Mouse (Mus musculus): Measurements from ENCODE around the gene Cycs. TPM values are rescaled to one million over a fixed set of nuclear protein-coding genes. Genes with fewer than 3 reads are reported as not detected.
"Not testable (repeated sequence)": the region's sequence is repeated elsewhere in the genome, so short reads cannot be mapped to it uniquely, and the experiment has no call there.

The Cycs gene
- polyA plus RNA-seq, 1 experiment from 2014 or later = 66.0 TPM

GRCm38 (mm10) chr6:50571661-50572060, 5.3 kb upstream of the Cycs start:
- no peak for ATAC-seq
- Histone ChIP-seq H3K4me2 (replicated peaks) (no peak overlapping the region), H3K9ac (replicated peaks) (no peak overlapping the region), H3K27me3 (no peaks in the 10 kb centered on the region), H3K4me3 (replicated peaks) (no peak overlapping the region), H3K36me3 (no peaks in the 10 kb centered on the region), H3K4me1 (replicated peaks) (peaks cover 6% of the 10 kb centered on the region), H3K9me3 (no peaks in the 10 kb centered on the region), H3K27ac (no peak overlapping the region)
- 89% methylated on average over 1 of the region's 1 CpGs for WGBS

- H3K27me3 ChIP-seq = no peaks in the 10 kb centered on the region
- no peak for ATAC-seq
- peak overlapping the region; percentile 87 for H3K4me3 ChIP-seq (replicated peaks)
- H3K9ac ChIP-seq (replicated peaks) = peak overlapping the region; percentile 91
- no peaks in the 10 kb centered on the region for H3K9me3 ChIP-seq
- H3K4me1 ChIP-seq (replicated peaks) = peaks cover 13% of the 10 kb centered on the region
- H3K36me3 ChIP-seq = peaks cover 11% of the 10 kb centered on the region
- H3K27ac ChIP-seq = peak overlapping the region; percentile 87
- 11% methylated on average over 6 of the region's 6 CpGs for WGBS
- peak overlapping the region; percentile 91 for H3K4me2 ChIP-seq (replicated peaks)
Measured at GRCm38 (mm10) chr6:50566997-50567255, 588 bp upstream of the Cycs start.

- H3K9me3 ChIP-seq = no peaks in the 10 kb centered on the region
- no peak overlapping the region for H3K27ac ChIP-seq
- no peak overlapping the region for H3K4me3 ChIP-seq (replicated peaks)
- ATAC-seq = no peak
- peaks cover 11% of the 10 kb centered on the region for H3K36me3 ChIP-seq
- no peak overlapping the region for H3K9ac ChIP-seq (replicated peaks)
- WGBS = 97% methylated on average over 3 of the region's 3 CpGs
- H3K27me3 ChIP-seq = no peaks in the 10 kb centered on the region
- H3K4me1 ChIP-seq (replicated peaks) = peaks cover 13% of the 10 kb centered on the region
- no peak overlapping the region for H3K4me2 ChIP-seq (replicated peaks)
Measured at GRCm38 (mm10) chr6:50563651-50564050, 2.7 kb downstream of the Cycs start.

DNA sequence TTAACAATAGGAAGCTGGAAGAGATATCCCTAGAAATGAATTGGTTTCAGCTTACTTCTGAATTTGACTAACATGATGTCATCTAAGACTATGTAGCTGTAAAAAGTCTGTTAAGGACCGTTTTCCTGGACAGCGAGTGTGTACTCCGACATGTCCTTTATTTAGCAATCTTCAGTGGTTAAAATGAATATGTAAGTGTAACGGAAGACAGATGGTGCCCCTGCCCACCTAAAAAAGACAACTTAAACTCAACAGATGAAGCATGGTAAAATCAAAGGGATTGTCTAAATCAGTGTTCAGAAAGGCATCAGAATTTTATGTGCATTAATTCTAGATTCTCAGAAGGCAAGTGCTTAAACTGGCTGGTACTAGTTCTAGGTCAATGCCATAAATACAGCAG, 3.9 kb downstream of the Cycs start:
- Histone ChIP-seq H3K9me3 (no peaks in the 10 kb centered on the region), H3K4me2 (replicated peaks) (no peak overlapping the region), H3K4me3 (replicated peaks) (no peak overlapping the region), H3K27me3 (no peaks in the 10 kb centered on the region), H3K9ac (replicated peaks) (no peak overlapping the region), H3K4me1 (replicated peaks) (peaks cover 13% of the 10 kb centered on the region), H3K27ac (no peak overlapping the region), H3K36me3 (peaks cover 11% of the 10 kb centered on the region)
- ATAC-seq = no peak
- 92% methylated on average over 4 of the region's 4 CpGs for WGBS

DNA sequence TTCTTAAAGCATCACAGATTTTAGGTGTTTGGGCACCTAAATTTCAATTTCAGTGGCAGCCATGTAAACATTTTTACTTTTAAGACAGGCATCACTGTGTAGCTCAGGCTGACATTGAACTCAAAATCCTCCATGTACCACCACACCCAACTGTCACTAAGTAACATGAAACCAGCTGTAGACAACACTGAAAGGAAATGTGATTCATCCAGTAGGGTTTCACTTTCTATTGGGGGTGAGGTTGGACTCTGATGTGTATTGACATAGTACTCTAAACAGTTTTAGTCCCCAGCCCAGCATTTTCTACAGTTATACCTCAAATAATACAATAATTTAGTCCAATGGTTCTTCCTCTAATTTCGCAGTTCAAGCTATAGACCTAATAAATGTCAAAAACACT, 5.6 kb downstream of the Cycs start:
- Histone ChIP-seq H3K9ac (replicated peaks) (no peak overlapping the region), H3K4me1 (replicated peaks) (peaks cover 6% of the 10 kb centered on the region), H3K4me2 (replicated peaks) (no peak overlapping the region), H3K27me3 (no peaks in the 10 kb centered on the region), H3K9me3 (no peaks in the 10 kb centered on the region), H3K4me3 (replicated peaks) (no peak overlapping the region), H3K36me3 (peaks cover 11% of the 10 kb centered on the region), H3K27ac (no peak overlapping the region)
- 97% methylated on average over 1 of the region's 1 CpGs for WGBS
- ATAC-seq = no peak

DNA sequence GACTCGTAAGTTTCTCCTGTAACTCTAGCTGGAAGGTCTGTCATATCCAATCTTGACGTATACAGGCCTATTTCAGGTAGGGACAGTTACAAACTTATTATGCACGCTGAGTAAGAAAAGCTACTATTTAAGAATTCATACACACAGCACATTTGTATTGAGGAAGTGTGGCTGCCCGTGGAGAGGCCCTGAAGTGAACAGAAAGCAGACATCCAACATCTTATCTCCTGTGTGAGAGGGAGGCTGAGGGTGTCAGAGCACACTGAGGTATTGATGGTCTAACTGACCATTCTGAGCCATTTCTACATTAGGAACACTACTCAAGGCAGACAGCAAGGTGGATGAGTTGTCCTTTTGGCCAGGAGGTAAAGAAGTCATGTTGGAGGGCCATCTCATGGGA, 7.5 kb downstream of the Cycs start:
- no peaks in the 10 kb centered on the region for H3K27me3 ChIP-seq
- no peak overlapping the region for H3K27ac ChIP-seq
- no peak overlapping the region for H3K9ac ChIP-seq (replicated peaks)
- no peak overlapping the region for H3K4me2 ChIP-seq (replicated peaks)
- H3K4me3 ChIP-seq (replicated peaks) = no peak overlapping the region
- 88% methylated on average over 4 of the region's 4 CpGs for WGBS
- H3K4me1 ChIP-seq (replicated peaks) = no peaks in the 10 kb centered on the region
- no peaks in the 10 kb centered on the region for H3K9me3 ChIP-seq
- no peak for ATAC-seq
- peaks cover 8% of the 10 kb centered on the region for H3K36me3 ChIP-seq

- Histone ChIP-seq H3K27ac (no peak overlapping the region), H3K9me3 (no peaks in the 10 kb centered on the region), H3K4me2 (replicated peaks) (no peak overlapping the region), H3K4me1 (replicated peaks) (no peaks in the 10 kb centered on the region), H3K4me3 (replicated peaks) (no peak overlapping the region), H3K9ac (replicated peaks) (no peak overlapping the region), H3K36me3 (no peaks in the 10 kb centered on the region), H3K27me3 (no peaks in the 10 kb centered on the region)
- 89% methylated on average over 6 of the region's 6 CpGs for WGBS
- no peak for ATAC-seq
Measured at GRCm38 (mm10) chr6:50557566-50557965, 8.8 kb downstream of the Cycs start.

GRCm38 (mm10) chr6:50554223-50554622, 12.1 kb downstream of the Cycs start:
- H3K4me1 ChIP-seq (replicated peaks); ATAC-seq: not testable (repeated sequence)
- WGBS = 78% methylated on average over 2 of the region's 2 CpGs

GRCm38 (mm10) chr6:50552881-50553518, 13.3 kb downstream of the Cycs start:
- Histone ChIP-seq H3K4me3 (replicated peaks) (no peak overlapping the region), H3K36me3 (no peaks in the 10 kb centered on the region), H3K9ac (replicated peaks) (no peak overlapping the region), H3K27ac (no peak overlapping the region), H3K4me1 (replicated peaks) (no peaks in the 10 kb centered on the region), H3K9me3 (no peaks in the 10 kb centered on the region), H3K27me3 (no peaks in the 10 kb centered on the region), H3K4me2 (replicated peaks) (no peak overlapping the region)
- 90% methylated on average over 5 of the region's 5 CpGs for WGBS
- ATAC-seq = no peak

More at GRCm38 (mm10) chr6:50554223-50554622, 12.1 kb downstream of the Cycs start:
- H3K9ac ChIP-seq (replicated peaks); H3K36me3 ChIP-seq; H3K9me3 ChIP-seq; H3K27ac ChIP-seq; H3K27me3 ChIP-seq; H3K4me2 ChIP-seq (replicated peaks); H3K4me3 ChIP-seq (replicated peaks): not testable (repeated sequence)

GRCm38 (mm10) chr6:50549791-50550190, 16.5 kb downstream of the Cycs start:
- Histone ChIP-seq H3K9ac (replicated peaks) (no peak overlapping the region), H3K4me1 (replicated peaks) (0 out of 2 replicates have a peak, but pooled peaks cover 2% of the 10 kb centered on the region), H3K27me3 (no peaks in the 10 kb centered on the region), H3K9me3 (no peaks in the 10 kb centered on the region), H3K4me2 (replicated peaks) (no peak overlapping the region), H3K27ac (no peak overlapping the region), H3K36me3 (no peaks in the 10 kb centered on the region), H3K4me3 (replicated peaks) (no peak overlapping the region)
- ATAC-seq = no peak
- 86% methylated on average over 7 of the region's 7 CpGs for WGBS

DNA sequence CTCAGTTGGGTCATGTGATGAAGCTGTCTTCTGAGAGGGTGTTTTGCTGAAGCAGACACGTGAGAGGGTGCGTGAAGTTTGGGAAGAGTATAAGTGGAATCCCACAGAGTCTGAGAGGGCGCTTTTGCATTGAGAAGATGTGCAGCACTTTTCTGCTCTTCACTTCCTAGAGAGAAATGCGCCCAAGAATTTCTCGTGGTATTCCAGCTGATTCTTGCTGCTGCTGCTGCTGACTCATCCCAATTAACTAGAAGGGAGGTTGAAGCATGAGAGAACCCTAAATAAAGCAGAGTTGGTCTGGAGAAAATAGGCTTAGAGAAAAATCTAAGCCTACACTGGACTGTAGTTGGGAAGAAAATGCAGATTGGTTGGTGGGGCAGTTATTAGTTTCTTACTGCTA, 17.3 kb downstream of the Cycs start:
- 0 out of 2 replicates have a peak, but pooled peaks cover 2% of the 10 kb centered on the region for H3K4me1 ChIP-seq (replicated peaks)
- no peak overlapping the region for H3K4me3 ChIP-seq (replicated peaks)
- H3K9ac ChIP-seq (replicated peaks) = no peak overlapping the region
- no peak for ATAC-seq
- H3K36me3 ChIP-seq = no peaks in the 10 kb centered on the region
- H3K27ac ChIP-seq = no peak overlapping the region
- 86% methylated on average over 5 of the region's 5 CpGs for WGBS
- no peak overlapping the region for H3K4me2 ChIP-seq (replicated peaks)
- H3K9me3 ChIP-seq = no peaks in the 10 kb centered on the region
- no peaks in the 10 kb centered on the region for H3K27me3 ChIP-seq

DNA sequence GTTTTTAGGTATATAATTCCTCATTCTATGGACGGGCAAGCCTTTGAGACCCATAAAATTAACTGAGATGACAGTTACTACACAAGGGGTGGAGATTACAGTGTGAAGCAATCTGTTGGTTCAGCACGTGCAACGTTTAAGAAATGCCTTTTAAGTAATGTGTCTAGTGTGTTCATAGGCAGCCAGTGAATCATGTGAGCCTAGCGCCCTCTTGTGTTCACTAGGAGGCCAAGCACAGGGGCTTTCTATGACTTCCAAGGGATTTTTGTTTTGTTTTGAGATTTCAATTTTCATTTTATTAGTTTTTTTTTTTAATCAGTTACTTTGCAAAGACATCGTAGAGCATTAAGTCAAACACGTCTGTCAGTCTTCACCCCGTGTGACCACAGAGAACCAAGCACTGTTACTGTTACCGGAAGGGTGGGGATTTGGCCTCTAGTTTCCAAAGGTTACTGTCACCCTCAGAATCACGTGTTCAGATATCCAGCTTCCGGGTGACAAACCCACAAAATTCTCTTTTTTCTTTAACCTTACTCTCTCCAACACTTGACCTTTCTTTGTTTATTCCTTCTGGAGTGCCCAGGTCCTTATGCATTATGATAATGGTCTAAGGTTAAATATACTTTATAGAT, 20.8 kb downstream of the Cycs start:
- no peak overlapping the region for H3K9ac ChIP-seq (replicated peaks)
- WGBS = 30% methylated on average over 10 of the region's 10 CpGs
- H3K4me2 ChIP-seq (replicated peaks) = no peak overlapping the region
- 0 out of 2 replicates have a peak, but pooled peaks have one; percentile 63 for ATAC-seq
- no peaks in the 10 kb centered on the region for H3K27me3 ChIP-seq
- H3K4me1 ChIP-seq (replicated peaks) = 0 out of 2 replicates have a peak, but pooled peaks cover 2% of the 10 kb centered on the region
- H3K9me3 ChIP-seq = no peaks in the 10 kb centered on the region
- no peaks in the 10 kb centered on the region for H3K36me3 ChIP-seq
- H3K27ac ChIP-seq = no peak overlapping the region
- no peak overlapping the region for H3K4me3 ChIP-seq (replicated peaks)

- 93% methylated on average over 1 of the region's 1 CpGs for WGBS
- ATAC-seq = no peak
Measured at GRCm38 (mm10) chr6:50542535-50542934, 23.8 kb downstream of the Cycs start.

More at GRCm38 (mm10) chr6:50542535-50542934, 23.8 kb downstream of the Cycs start:
- H3K4me2 ChIP-seq (replicated peaks) = no peak overlapping the region
- H3K4me1 ChIP-seq (replicated peaks) = 0 out of 2 replicates have a peak, but pooled peaks cover 2% of the 10 kb centered on the region
- no peaks in the 10 kb centered on the region for H3K9me3 ChIP-seq
- H3K36me3 ChIP-seq = no peaks in the 10 kb centered on the region
- H3K27me3 ChIP-seq = no peaks in the 10 kb centered on the region; the same call in 1 of the 2 replicates
- no peak overlapping the region for H3K9ac ChIP-seq (replicated peaks)
- H3K27ac ChIP-seq = no peak overlapping the region
- H3K4me3 ChIP-seq (replicated peaks) = no peak overlapping the region
